Mouse (Mus musculus) C2C12 (cell line): ENCODE measurements around the gene Apela.

Source experiments
- CTCF ChIP-seq: IDR thresholded peaks from one replicate; pipeline ENCODE4 v1.5.1; 2011; ENCODE audit not compliant: control insufficient read depth, insufficient read depth, insufficient read length
- MAX ChIP-seq: IDR thresholded peaks from one replicate; pipeline ENCODE4 v1.6.1; 2011; ENCODE audit warnings: mild to moderate bottlenecking, control low read depth
- USF1 ChIP-seq: IDR thresholded peaks from one replicate; pipeline ENCODE4 v1.6.1; 2011; ENCODE audit warnings: low read depth, mild to moderate bottlenecking, control low read depth, moderate library complexity

DNA sequence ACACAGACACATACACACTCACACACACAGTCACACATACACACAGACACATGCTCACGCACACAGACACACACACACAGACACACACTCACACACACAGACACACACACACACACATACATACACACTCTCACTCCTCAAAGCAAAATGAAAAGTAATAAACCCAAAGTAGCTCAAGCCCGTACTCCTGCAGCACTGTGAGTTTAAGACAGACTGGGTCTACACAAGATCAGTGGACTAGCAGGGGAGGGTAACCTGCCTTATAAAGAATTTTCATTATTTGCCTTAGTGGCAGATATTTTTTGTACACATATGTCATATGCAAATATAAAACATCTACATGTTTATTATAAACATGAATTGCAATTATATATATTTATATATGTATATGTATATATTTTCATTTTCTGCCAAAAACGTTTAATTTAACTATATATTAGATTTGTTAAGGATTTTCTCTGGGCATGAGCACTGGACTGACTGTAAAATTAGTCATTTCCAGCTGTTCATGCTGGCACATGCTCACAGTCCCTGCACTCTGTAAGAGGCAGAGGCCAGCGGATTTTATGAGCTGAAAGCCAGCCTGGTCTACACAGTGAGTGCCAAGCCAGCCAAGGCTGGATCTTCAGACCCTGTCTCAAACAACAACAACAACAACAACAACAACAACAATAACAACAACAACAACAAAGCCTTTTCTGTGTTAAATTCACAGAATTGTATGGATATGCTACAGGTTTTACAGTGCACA lies 6.2 kb downstream of the Apela start:
- no peak for TF ChIP-seq CTCF
- TF ChIP-seq MAX, result no peak
- TF ChIP-seq USF1, result no peak
